Mouse (Mus musculus) liver, adult 2 months (tissue): Measurements from ENCODE around the gene Olfr531. TPM values are rescaled to one million over a fixed set of nuclear protein-coding genes. Genes with fewer than 3 reads are reported as not detected.

Experiments used
- DNase-seq: peaks from one replicate; pipeline ENCODE4 v3.0.0-alpha.2; 2011; ENCODE audit warnings: low read depth, low spot score; ENCODE audit errors: extremely low read depth
- H3K27ac ChIP-seq: fragments of 200-500 bp; replicated peaks from 2 replicates; pipeline ENCODE4 v1.5.1; 2012; ENCODE audit warnings: low read depth, mild to moderate bottlenecking, control low read depth, inconsistent platforms, low read length; ENCODE audit not compliant: insufficient read depth
- H3K27me3 ChIP-seq: fragments of 200-500 bp; 2 replicates; pipeline ENCODE4 v1.6.1; 2012; ENCODE audit warnings: mild to moderate bottlenecking, moderate library complexity, low read length, inconsistent platforms; ENCODE audit not compliant: control insufficient read depth, insufficient read depth
- H3K36me3 ChIP-seq: fragments of 200-500 bp; 2 replicates; pipeline ENCODE4 v1.6.1; 2012; ENCODE audit warnings: low read length, inconsistent platforms; ENCODE audit not compliant: control insufficient read depth, insufficient read depth
- H3K4me1 ChIP-seq: fragments of 200-500 bp; 2 replicates; pipeline ENCODE4 v1.6.1; 2011; ENCODE audit warnings: low read length; ENCODE audit not compliant: control insufficient read depth, insufficient read depth
- H3K4me3 ChIP-seq: fragments of 200-500 bp; 2 replicates; pipeline ENCODE4 v1.5.1; 2011; ENCODE audit warnings: low read depth, mild to moderate bottlenecking, control low read depth, low read length, moderate library complexity; ENCODE audit not compliant: insufficient read depth
- H3K79me2 ChIP-seq: fragments of 200-500 bp; 2 replicates; pipeline ENCODE4 v1.6.1; 2012; ENCODE audit warnings: inconsistent platforms, mild to moderate bottlenecking, low read length, moderate library complexity; ENCODE audit not compliant: control insufficient read depth, insufficient read depth
- H3K9ac ChIP-seq: fragments of 200-500 bp; 2 replicates; pipeline ENCODE4 v1.6.1; 2012; ENCODE audit warnings: low read depth, mild to moderate bottlenecking, control low read depth, inconsistent platforms, low read length
- CTCF ChIP-seq: fragments of 200-500 bp; IDR thresholded peaks from 2 replicates; pipeline ENCODE4 v1.5.1; 2011; ENCODE audit warnings: low read depth, low read length, control low read depth
- POLR2A ChIP-seq: fragments of 200-500 bp; IDR thresholded peaks from 2 replicates; pipeline ENCODE4 v1.6.1; 2011; ENCODE audit warnings: low read length, control low read depth; ENCODE audit not compliant: insufficient read depth; ENCODE audit errors: extremely low read depth
- WGBS: fragments of 180-500 bp; shearing (Covaris S2); methylation state at CpG from one replicate; pipeline ENCODE4 v1.1.7; 2018; 5-methylcytosine and 5-hydroxymethylcytosine counted together
- polyA plus RNA-seq: library from polyadenylated mRNA; depleted of rRNA; stranded (reverse); fragments of >200 nt; gene quantifications from 2 replicates; pipeline ENCODE4 v1.2.3, GENCODE M21; 2012; rRNA removed
- total RNA-seq: library from RNA; depleted of rRNA; stranded (reverse); fragments of >200 nt; gene quantifications from 2 replicates; pipeline ENCODE4 v1.2.3, GENCODE M21; 2014; rRNA removed

The Olfr531 gene
- total and polyA plus RNA-seq, 2 experiments: not detected

- 66% methylated on average over 3 of the region's 3 CpGs for WGBS
- no peak for TF ChIP-seq CTCF
- TF ChIP-seq POLR2A: no peak
- no peak for DNase-seq
- no peaks in the 10 kb centered on the region for H3K36me3 ChIP-seq
- H3K79me2 ChIP-seq: no peaks in the 10 kb centered on the region
- no peak within 1 kb of the TSS for H3K9ac ChIP-seq
- H3K4me3 ChIP-seq: no peak within 1 kb of the TSS
- no peaks in the 10 kb centered on the region for H3K4me1 ChIP-seq
- no peak within 1 kb of the TSS for H3K27ac ChIP-seq
- no peaks in the 10 kb centered on the region for H3K27me3 ChIP-seq
Observed at GRCm38 (mm10) chr7:140361571-140361970, 41.1 kb downstream of the Olfr531 start, which contains the start of gene Olfr60. TSS of gene Olfr60 (minus strand) at chr7:140361671.

Other genes starting within 250 kb of the Olfr531 start
- 1.4 and 1.5 TPM in 2 replicates for gene Sprn, start 248.0 kb downstream of the Olfr531 start, total RNA-seq
- 1.3 and 1.7 TPM in 2 replicates for gene Sprn, start 248.0 kb downstream of the Olfr531 start, polyA plus RNA-seq
- not detected in 2 replicates for gene Olfr522, start 238.2 kb downstream of the Olfr531 start, total RNA-seq
- gene Olfr522, start 238.2 kb downstream of the Olfr531 start, polyA plus RNA-seq: not detected in 2 replicates
- gene Olfr523, start 229.7 kb downstream of the Olfr531 start, total RNA-seq: not detected in 2 replicates
- not detected in 2 replicates for gene Olfr523, start 229.7 kb downstream of the Olfr531 start, polyA plus RNA-seq
- gene Olfr524, start 197.0 kb downstream of the Olfr531 start, total RNA-seq: not detected in 2 replicates
- not detected in 2 replicates for gene Olfr524, start 197.0 kb downstream of the Olfr531 start, polyA plus RNA-seq
- not detected in 2 replicates for gene Cd163l1, start 184.7 kb downstream of the Olfr531 start, total RNA-seq
- 0.02 TPM in 1 of 2 replicates, not detected in the other for gene Cd163l1, start 184.7 kb downstream of the Olfr531 start, polyA plus RNA-seq
- not detected in 2 replicates for gene 5830411N06Rik, start 155.6 kb downstream of the Olfr531 start, total RNA-seq
- gene 5830411N06Rik, start 155.6 kb downstream of the Olfr531 start, polyA plus RNA-seq: not detected in 2 replicates
- not detected in 2 replicates for gene Olfr525, start 82.1 kb downstream of the Olfr531 start, total RNA-seq
- gene Olfr525, start 82.1 kb downstream of the Olfr531 start, polyA plus RNA-seq: not detected in 2 replicates
- gene Olfr527, start 68.9 kb downstream of the Olfr531 start, total RNA-seq: not detected in 2 replicates
- not detected in 2 replicates for gene Olfr527, start 68.9 kb downstream of the Olfr531 start, polyA plus RNA-seq
- gene Olfr60, start 41.2 kb downstream of the Olfr531 start, total RNA-seq: not detected in 2 replicates
- not detected in 2 replicates for gene Olfr60, start 41.2 kb downstream of the Olfr531 start, polyA plus RNA-seq
- not detected in 2 replicates for gene Olfr530, start 26.6 kb downstream of the Olfr531 start, total RNA-seq
- not detected in 2 replicates for gene Olfr530, start 26.6 kb downstream of the Olfr531 start, polyA plus RNA-seq
- not detected in 2 replicates for gene Olfr532, start 18.7 kb upstream of the Olfr531 start, total RNA-seq
- not detected in 2 replicates for gene Olfr532, start 18.7 kb upstream of the Olfr531 start, polyA plus RNA-seq
- gene Olfr533, start 60.5 kb upstream of the Olfr531 start, total RNA-seq: not detected in 2 replicates
- not detected in 2 replicates for gene Olfr533, start 60.5 kb upstream of the Olfr531 start, polyA plus RNA-seq
- not detected in 2 replicates for gene Olfr535, start 81.3 kb upstream of the Olfr531 start, total RNA-seq
- not detected in 2 replicates for gene Olfr535, start 81.3 kb upstream of the Olfr531 start, polyA plus RNA-seq
- not detected in 2 replicates for gene Olfr536, start 104.5 kb upstream of the Olfr531 start, total RNA-seq
- not detected in 2 replicates for gene Olfr536, start 104.5 kb upstream of the Olfr531 start, polyA plus RNA-seq
- gene Olfr538, start 165.0 kb upstream of the Olfr531 start, total RNA-seq: not detected in 2 replicates
- gene Olfr538, start 165.0 kb upstream of the Olfr531 start, polyA plus RNA-seq: not detected in 2 replicates
- gene Olfr46, start 198.4 kb upstream of the Olfr531 start, total RNA-seq: under 0.01 TPM in 1 of 2 replicates, not detected in the other
- gene Olfr46, start 198.4 kb upstream of the Olfr531 start, polyA plus RNA-seq: not detected in 2 replicates
- not detected in 2 replicates for gene Olfr61, start 226.1 kb upstream of the Olfr531 start, total RNA-seq
- not detected in 2 replicates for gene Olfr61, start 226.1 kb upstream of the Olfr531 start, polyA plus RNA-seq
- not detected in 2 replicates for gene Olfr53, start 243.5 kb upstream of the Olfr531 start, total RNA-seq
- not detected in 2 replicates for gene Olfr53, start 243.5 kb upstream of the Olfr531 start, polyA plus RNA-seq